26 mouse cellular contexts compared by ENCODE assay signal in the genomic region with DNA sequence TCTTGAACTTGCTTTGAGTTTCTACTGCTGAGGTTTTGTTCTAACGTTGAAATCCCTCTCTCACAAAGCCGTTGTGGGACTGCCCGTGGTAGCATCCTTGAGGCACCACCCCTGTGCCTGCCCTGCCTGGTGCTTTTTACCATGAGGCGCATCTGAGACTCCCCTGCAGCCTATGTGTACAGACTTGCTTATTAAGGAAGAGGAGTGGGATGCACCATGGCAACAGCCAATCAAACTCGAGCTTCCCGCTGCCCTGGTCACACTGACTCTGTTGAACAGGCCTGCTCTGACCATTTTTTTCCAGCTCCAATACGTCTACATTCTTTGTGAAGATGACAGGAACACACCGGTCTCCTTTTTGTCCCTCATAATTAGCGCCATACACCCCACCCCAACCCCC.
DNase-seq lines count a peak whose midpoint lies in the region; ATAC-seq lines count a peak whose summit lies in the region.
"Had no signal": no experiment of that assay in that cellular context is flagged by ENCODE, and none has a peak within 500 bp of the region (broad histone marks: within the 10 kb centered on the region; RNA-seq: fewer than 3 reads in every experiment).

No protein-coding gene starts in this region.

- peaks cover 48% of the 10 kb centered on the region for H3K9me3 ChIP-seq in megakaryocyte, embryonic 14.5 days
- H3K9me3 ChIP-seq in hindbrain, embryonic 11.5 days (ENCODE audit: control insufficient read depth, low read length): no peaks in the 10 kb centered on the region
- H3K9me3 ChIP-seq in midbrain, embryonic 13.5 days: no peaks in the 10 kb centered on the region
- H3K9me3 ChIP-seq: limb, embryonic 10.5 days had no signal

- WGBS in hindbrain, embryonic 11.5 days: 68% methylated on average over 9 of the region's 9 CpGs
- WGBS in midbrain, embryonic 13.5 days: 65% methylated on average over 9 of the region's 9 CpGs

- no peak overlapping the region for H3K27ac ChIP-seq in hindbrain, embryonic 11.5 days (ENCODE audit: low read depth, low read length)
- H3K27ac ChIP-seq in midbrain, embryonic 13.5 days: no peak overlapping the region
- H3K27ac ChIP-seq: heart, adult 2 months; kidney, postnatal 0 days; limb, embryonic 10.5 days had no signal

- H3K4me1 ChIP-seq in megakaryocyte, embryonic 14.5 days: no peaks in the 10 kb centered on the region
- H3K4me1 ChIP-seq in hindbrain, embryonic 11.5 days (replicated peaks; ENCODE audit: control insufficient read depth, insufficient read depth, low read length): no peaks in the 10 kb centered on the region
- peaks cover 10% of the 10 kb centered on the region; the same call in 1 of the 2 replicates for H3K4me1 ChIP-seq in midbrain, embryonic 13.5 days (replicated peaks)
- H3K4me1 ChIP-seq: limb, embryonic 10.5 days had no signal

- ATAC-seq in megakaryocyte, adult 5-6 weeks (ENCODE audit: poor library complexity, severe bottlenecking): no peak
- peak; percentile 73; the same call in 1 of the 2 replicates for ATAC-seq in hindbrain, embryonic 11.5 days (ENCODE audit: low FRiP score)
- ATAC-seq in midbrain, embryonic 13.5 days: peak; percentile 60; the same call in 1 of the 2 replicates
- ATAC-seq: activated CD4-positive, CD25-positive, alpha-beta regulatory T cell, adult 4 months; forebrain, postnatal 0 days; inflammation-experienced regulatory T-cells, adult 6 months; lung, postnatal 0 days had no signal

- H3K4me3 ChIP-seq in megakaryocyte, embryonic 14.5 days (replicated peaks): peak overlapping the region; percentile 2
- no peak overlapping the region for H3K4me3 ChIP-seq in hindbrain, embryonic 11.5 days (ENCODE audit: low read depth, low read length)
- H3K4me3 ChIP-seq in midbrain, embryonic 13.5 days (replicated peaks): no peak overlapping the region
- H3K4me3 ChIP-seq: heart, adult 2 months; limb, embryonic 10.5 days had no signal

- no peak overlapping the region for H3K9ac ChIP-seq in hindbrain, embryonic 11.5 days (ENCODE audit: low read depth, low read length)
- no peak overlapping the region for H3K9ac ChIP-seq in midbrain, embryonic 13.5 days (replicated peaks)
- H3K9ac ChIP-seq: forebrain, postnatal 0 days had no signal

- no peak overlapping the region for H3K4me2 ChIP-seq in hindbrain, embryonic 11.5 days (replicated peaks; ENCODE audit: low read depth, low read length)
- no peak overlapping the region for H3K4me2 ChIP-seq in midbrain, embryonic 13.5 days (replicated peaks)

- H3K27me3 ChIP-seq in megakaryocyte, embryonic 14.5 days (replicated peaks): no peaks in the 10 kb centered on the region
- no peaks in the 10 kb centered on the region for H3K27me3 ChIP-seq in hindbrain, embryonic 11.5 days (ENCODE audit: control insufficient read depth, insufficient read depth, low read length)
- H3K27me3 ChIP-seq in midbrain, embryonic 13.5 days: no peaks in the 10 kb centered on the region
- H3K27me3 ChIP-seq: CH12.LX had no signal

- no peaks in the 10 kb centered on the region for H3K36me3 ChIP-seq in megakaryocyte, embryonic 14.5 days (replicated peaks; ENCODE audit: low read length)
- no peaks in the 10 kb centered on the region for H3K36me3 ChIP-seq in hindbrain, embryonic 11.5 days (ENCODE audit: control insufficient read depth, insufficient read depth, low read length)
- H3K36me3 ChIP-seq in midbrain, embryonic 13.5 days: no peaks in the 10 kb centered on the region
- H3K36me3 ChIP-seq: G1E; limb, embryonic 10.5 days had no signal

- peak; percentile 48 for DNase-seq in R1 (ENCODE audit: low read depth, low spot score)
- no peak for DNase-seq in hindbrain, embryonic 11.5 days (ENCODE audit: low spot score)
- no peak for DNase-seq in testis, postnatal 14 days (ENCODE audit: low spot score)
- no peak for DNase-seq in cerebellum, postnatal 4 days (ENCODE audit: low spot score in 2 of 2)
- no peak for DNase-seq in gastrocnemius, postnatal 10 days
- DNase-seq: adrenal gland, adult 8-10 months; B cell, adult 2 months; cerebellum, adult 18-20 months; embryo, embryonic 11 days; forebrain, postnatal 0 days; gastrocnemius, postnatal 25 days; heart, adult 2 months; kidney, adult 18-20 months; layer of hippocampus, adult 9-11 months; right cerebral cortex, postnatal 25 days; spleen, adult 18-20 months had no signal
